Mouse (Mus musculus) ovary, postnatal 36 days (tissue): ENCODE results near the gene Slc7a8.

ENCODE experiments used
- DNase-seq: peaks from one replicate; pipeline ENCODE4 v3.0.0; 2022; ENCODE audit warnings: low spot score, mixed read lengths

Gene Slc7a8

GRCm38 (mm10) chr14:54699586-54699985, 82.2 kb downstream of the Slc7a8 start:
- DNase-seq, result no peak

- no peak for DNase-seq
Measured at GRCm38 (mm10) chr14:54698733-54699132, 83.0 kb downstream of the Slc7a8 start, which contains the start of gene Gm29776. TSS of gene Gm29776 (minus strand) at chr14:54698833.

- DNase-seq, result no peak
Measured at GRCm38 (mm10) chr14:54696752-54697151, 85.0 kb downstream of the Slc7a8 start.

GRCm38 (mm10) chr14:54695042-54695441, 86.7 kb downstream of the Slc7a8 start:
- no peak for DNase-seq

- no peak for DNase-seq
Measured at GRCm38 (mm10) chr14:54687251-54687650, 94.5 kb downstream of the Slc7a8 start.

- DNase-seq, result peak; percentile 100
Measured at GRCm38 (mm10) chr14:54686522-54687143, 95.1 kb downstream of the Slc7a8 start, which contains the start of gene Acin1. TSS of gene Acin1 (minus strand) at chr14:54686931.

- DNase-seq, result no peak
Measured at GRCm38 (mm10) chr14:54686063-54686521, 95.7 kb downstream of the Slc7a8 start, which contains the start of gene 1700123O20Rik. TSS of gene 1700123O20Rik (plus strand) at chr14:54686216.

- no peak for DNase-seq
Measured at GRCm38 (mm10) chr14:54685471-54685870, 96.3 kb downstream of the Slc7a8 start.

- no peak for DNase-seq
Measured at GRCm38 (mm10) chr14:54682396-54682795, 99.3 kb downstream of the Slc7a8 start.

GRCm38 (mm10) chr14:54678657-54679304, 103.0 kb downstream of the Slc7a8 start:
- DNase-seq, result no peak

GRCm38 (mm10) chr14:54676290-54676689, 105.5 kb downstream of the Slc7a8 start:
- no peak for DNase-seq

GRCm38 (mm10) chr14:54674317-54674716, 107.4 kb downstream of the Slc7a8 start:
- no peak for DNase-seq
